Mouse (Mus musculus) gastrocnemius, adult 2 months (tissue): ENCODE measurements at regions not wholly inside any gene's neighbourhood (a gene's known extent, or its start where the extent isn't known, plus 50 kb on each side); places are given as distances from the start of the nearest gene placed in this dataset.

Source experiments
- DNase-seq: peaks from one replicate; pipeline ENCODE4 v3.0.0; 2022
- H3K27ac ChIP-seq: fragments of 200-600 bp; 2 replicates; pipeline ENCODE4 v1.8.1; 2022; ENCODE audit warnings: mild to moderate bottlenecking
- H3K4me3 ChIP-seq: fragments of 200-600 bp; 2 replicates; pipeline ENCODE4 v1.8.1; 2022; ENCODE audit warnings: mild to moderate bottlenecking, moderate library complexity
- CTCF ChIP-seq: fragments of 200-600 bp; IDR thresholded peaks from 2 replicates; pipeline ENCODE4 v1.8.1; 2022; ENCODE audit warnings: antibody characterized with exemption, mild to moderate bottlenecking, moderate library complexity
- intact Hi-C: fragments of 180-260 bp; cut with DNase I; formaldehyde crosslinking; loops from one replicate; pipeline ENCODE4 v1.15.1; 2025

DNA sequence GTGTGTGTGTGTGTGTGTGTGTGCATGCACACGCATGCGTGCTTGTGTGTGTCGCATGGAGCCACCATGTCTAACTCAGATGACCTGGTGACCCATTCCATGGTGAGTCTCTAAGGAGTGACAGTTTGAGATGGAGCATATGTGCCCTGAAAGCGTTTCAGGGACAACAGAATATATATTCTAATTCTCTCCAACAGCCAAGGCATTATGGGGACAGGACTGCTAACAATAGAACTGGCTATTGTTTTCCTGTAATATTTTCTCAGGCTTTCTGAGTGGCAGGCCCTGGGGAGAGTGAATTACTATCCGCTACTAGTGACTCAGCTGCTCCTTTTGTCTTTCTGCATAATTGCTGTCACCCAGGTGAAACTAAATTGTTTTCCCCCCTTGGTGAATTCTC, 898.7 kb upstream of the Lcorl start:
- Histone ChIP-seq H3K4me3 (no peak overlapping the region), H3K27ac (no peak overlapping the region)
- no peak for DNase-seq
- intact Hi-C loops, result no loop called here
- TF ChIP-seq CTCF, result no peak

DNA sequence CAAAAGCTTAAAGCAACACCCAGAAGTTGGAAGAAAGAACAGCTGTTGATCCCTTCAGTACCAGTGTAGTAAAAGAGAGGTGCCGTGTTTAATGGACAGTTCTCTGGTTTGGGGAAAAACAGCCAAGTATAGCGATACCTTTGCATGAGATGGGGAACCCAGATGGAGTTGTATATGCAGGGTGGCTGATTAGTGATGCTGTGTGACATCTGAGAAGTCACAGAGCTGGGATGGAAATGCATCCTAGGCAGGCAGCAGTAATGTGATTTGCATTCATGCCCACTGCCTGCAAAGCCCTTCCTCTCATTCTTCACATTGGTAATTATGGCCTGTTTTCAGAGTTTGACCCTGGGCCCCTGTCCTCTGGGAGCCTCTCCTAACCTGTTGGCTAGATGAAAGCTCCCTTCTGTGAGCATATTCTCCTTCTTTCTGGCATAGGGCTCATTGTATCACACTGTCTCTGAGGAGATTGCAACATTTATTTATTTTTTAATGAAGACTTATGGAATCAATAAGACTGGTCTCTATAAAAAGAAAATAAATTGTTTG, 882.7 kb upstream of the Lcorl start:
- Histone ChIP-seq H3K27ac (no peak overlapping the region), H3K4me3 (no peak overlapping the region)
- no peak for DNase-seq
- intact Hi-C loops, result no loop called here
- no peak for TF ChIP-seq CTCF

DNA sequence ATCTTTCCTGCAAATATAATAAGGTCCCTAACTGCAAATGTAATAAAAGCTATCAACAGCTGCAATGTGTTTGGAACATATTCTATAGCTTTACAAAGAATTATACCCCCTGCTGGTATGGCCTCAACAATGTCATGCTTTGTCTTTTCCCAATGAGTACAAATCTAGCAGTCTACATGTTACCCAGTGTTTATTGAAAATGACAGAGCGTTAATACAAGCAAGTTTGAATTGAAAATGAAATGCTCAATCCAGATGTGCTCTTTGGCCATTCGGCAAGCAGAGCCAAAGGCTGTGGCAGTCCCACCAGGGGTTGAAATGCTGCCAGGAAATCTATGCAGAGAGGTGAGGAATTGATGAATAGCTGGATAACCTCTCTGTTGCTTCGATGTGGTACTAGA, 875.1 kb upstream of the Lcorl start:
- TF ChIP-seq CTCF, result no peak
- no peak for DNase-seq
- Histone ChIP-seq H3K4me3 (no peak overlapping the region), H3K27ac (no peak overlapping the region)
- intact Hi-C loops, result no loop called here

- Histone ChIP-seq H3K4me3 (no peak overlapping the region), H3K27ac (no peak overlapping the region)
- no peak for DNase-seq
- intact Hi-C loops, result no loop called here
- no peak for TF ChIP-seq CTCF
Observed at GRCm38 (mm10) chr5:46732025-46732424, 874.6 kb upstream of the Lcorl start.

DNA sequence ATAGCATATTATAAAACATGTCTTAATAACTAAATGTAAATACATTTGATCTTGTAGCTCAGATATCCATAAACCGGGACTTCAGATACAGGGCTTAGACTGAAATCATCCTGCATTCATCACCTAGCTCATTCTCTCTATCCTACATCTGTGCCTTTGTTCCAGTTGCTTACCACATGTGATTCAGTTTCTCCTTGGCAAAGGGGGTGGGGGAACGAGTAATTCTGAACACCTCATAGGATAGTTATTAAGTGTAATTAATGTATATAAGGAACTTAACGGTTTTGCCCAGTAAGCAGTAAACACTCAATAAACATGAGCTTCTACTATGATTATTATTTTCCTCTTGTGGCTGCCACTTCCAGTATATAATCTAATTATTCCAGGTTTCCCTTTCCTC, 873.9 kb upstream of the Lcorl start:
- DNase-seq, result no peak

GRCm38 (mm10) chr5:46709596-46709995, 852.2 kb upstream of the Lcorl start:
- DNase-seq, result no peak
- intact Hi-C loops, result no loop called here
- no peak for TF ChIP-seq CTCF
- H3K27ac ChIP-seq, result no peak overlapping the region
- H3K4me3 ChIP-seq, result no peak overlapping the region

More for the DNA sequence above, 873.9 kb upstream of the Lcorl start:
- intact Hi-C loops, result no loop called here
- no peak for TF ChIP-seq CTCF
- Histone ChIP-seq H3K27ac (no peak overlapping the region), H3K4me3 (no peak overlapping the region)

GRCm38 (mm10) chr5:46707845-46708244, 850.4 kb upstream of the Lcorl start:
- no peak for TF ChIP-seq CTCF
- Histone ChIP-seq H3K4me3 (no peak overlapping the region), H3K27ac (no peak overlapping the region)
- intact Hi-C loops, result no loop called here
- DNase-seq, result no peak

DNA sequence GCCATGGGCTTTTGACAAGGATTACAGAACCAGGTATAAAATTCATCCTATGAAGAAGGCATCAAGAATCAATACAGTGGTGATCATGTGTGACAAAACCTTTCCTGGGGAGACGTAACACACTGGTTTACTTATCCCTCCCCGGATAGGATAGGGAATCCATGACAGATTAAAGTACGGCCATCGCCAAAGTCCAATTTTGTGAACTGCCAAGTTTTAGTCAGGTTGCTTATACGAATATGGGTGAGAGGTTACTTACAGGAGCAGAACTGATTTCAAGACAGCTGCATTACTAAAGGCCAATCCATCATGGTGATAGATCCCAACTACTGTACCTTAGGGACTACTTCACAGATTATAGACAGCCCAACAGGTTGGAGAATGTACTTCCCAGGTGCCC, 849.6 kb upstream of the Lcorl start:
- Histone ChIP-seq H3K27ac (no peak overlapping the region), H3K4me3 (no peak overlapping the region)
- intact Hi-C loops, result no loop called here
- no peak for TF ChIP-seq CTCF
- DNase-seq, result no peak

GRCm38 (mm10) chr5:46678007-46678406, 820.6 kb upstream of the Lcorl start:
- DNase-seq, result no peak
- Histone ChIP-seq H3K27ac (no peak overlapping the region), H3K4me3 (no peak overlapping the region)
- no peak for TF ChIP-seq CTCF
- intact Hi-C loops, result no loop called here

DNA sequence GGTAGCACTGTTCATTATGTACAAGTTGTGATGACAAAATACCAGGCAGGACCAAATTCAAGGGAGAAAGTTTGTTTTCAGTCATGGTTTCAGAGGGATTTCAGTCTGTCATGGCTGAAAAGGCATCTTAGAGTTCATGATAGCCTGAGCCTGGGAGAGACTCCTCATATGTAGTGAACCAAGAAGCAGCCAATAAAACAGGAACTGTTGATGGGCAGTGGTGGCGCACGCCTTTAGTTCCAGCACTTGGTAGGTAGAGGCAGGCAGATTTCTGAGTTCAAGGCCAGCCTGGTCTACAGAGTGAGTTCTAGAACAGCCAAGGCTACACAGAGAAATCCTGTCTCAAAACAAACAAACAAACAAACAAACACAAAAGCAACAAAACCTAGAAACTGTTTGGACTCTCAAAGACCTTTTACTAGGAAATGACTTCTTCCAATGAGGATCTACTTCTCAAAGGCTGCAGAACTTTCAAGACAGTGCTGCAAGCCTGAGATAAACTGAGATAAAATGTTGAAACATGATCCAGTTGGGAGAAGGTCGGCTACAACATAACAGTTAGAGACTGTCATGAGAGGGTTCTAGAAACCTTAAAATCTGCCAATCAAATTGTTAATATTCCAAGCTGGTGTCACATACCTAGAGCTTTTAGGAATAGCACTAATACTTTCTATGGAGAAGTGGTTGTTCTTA, 817.5 kb upstream of the Lcorl start:
- Histone ChIP-seq H3K4me3 (no peak overlapping the region), H3K27ac (no peak overlapping the region)
- no peak for TF ChIP-seq CTCF
- intact Hi-C loops, result no loop called here
- no peak for DNase-seq

GRCm38 (mm10) chr5:46673413-46673812, 816.0 kb upstream of the Lcorl start:
- no peak for DNase-seq
- Histone ChIP-seq H3K4me3 (no peak overlapping the region), H3K27ac (no peak overlapping the region)
- intact Hi-C loops, result no loop called here
- no peak for TF ChIP-seq CTCF

DNA sequence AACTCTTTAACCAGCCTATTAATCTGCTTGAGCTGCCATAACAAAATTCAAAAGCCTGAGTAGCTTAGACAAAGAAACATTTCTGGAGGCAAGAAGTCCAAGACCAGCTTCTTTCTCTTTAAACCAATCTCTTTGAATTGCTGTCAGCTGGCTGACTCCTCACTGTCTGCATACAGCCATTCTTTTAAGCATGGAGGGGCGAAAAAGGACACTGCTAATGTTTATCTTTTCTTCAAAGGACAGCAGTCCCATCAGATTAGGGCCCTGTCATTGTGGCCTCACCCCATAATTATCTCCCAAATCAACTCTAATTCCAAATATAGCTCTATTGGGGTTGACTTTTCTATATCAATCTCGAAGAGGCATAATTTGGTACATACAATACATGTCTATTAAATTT, 813.1 kb upstream of the Lcorl start:
- intact Hi-C loops, result no loop called here
- no peak for DNase-seq
- Histone ChIP-seq H3K27ac (no peak overlapping the region), H3K4me3 (no peak overlapping the region)
- no peak for TF ChIP-seq CTCF

- H3K4me3 ChIP-seq, result no peak overlapping the region
- intact Hi-C loops, result no loop called here
- TF ChIP-seq CTCF, result no peak
- no peak overlapping the region for H3K27ac ChIP-seq
- DNase-seq, result no peak
Observed at GRCm38 (mm10) chr5:46666250-46666649, 808.8 kb upstream of the Lcorl start.

GRCm38 (mm10) chr5:46657065-46657464, 799.6 kb upstream of the Lcorl start:
- no peak for TF ChIP-seq CTCF
- no peak overlapping the region for H3K27ac ChIP-seq
- no peak for DNase-seq
- intact Hi-C loops, result no loop called here
- no peak overlapping the region for H3K4me3 ChIP-seq
